Mouse (Mus musculus): Measurements from ENCODE around the gene Svep1.

DNA sequence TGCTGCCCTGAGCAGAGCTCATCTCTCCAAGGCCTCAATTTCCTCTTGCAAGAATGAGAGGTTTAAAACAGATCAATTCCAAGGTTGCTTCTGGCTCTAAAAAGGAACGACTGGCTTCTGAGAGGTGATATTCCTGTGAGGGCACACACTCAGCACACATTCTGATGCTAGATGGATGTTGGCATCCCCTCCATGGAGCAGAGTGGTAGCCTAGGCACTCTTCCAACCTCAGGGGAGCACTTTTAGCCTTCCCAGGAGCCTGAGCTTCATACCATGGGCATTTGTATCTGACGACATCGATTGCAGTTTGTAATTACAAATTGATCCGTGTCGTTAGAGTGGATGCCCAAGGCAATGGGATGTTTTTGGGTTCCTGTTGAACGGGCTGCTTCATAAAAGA is 33.3 kb downstream of the Svep1 start:
- no peak for TF ChIP-seq CTCF (IDR thresholded peaks at IDR 0.05; ENCODE audit: low read depth, low read length)
- no peak for TF ChIP-seq POLR2A (IDR thresholded peaks at IDR 0.05; ENCODE audit: extremely low read depth, insufficient read depth, low read length)
